Mouse (Mus musculus): ENCODE data around the gene Oprl1. TPM values are rescaled to one million over a fixed set of nuclear protein-coding genes. Genes with fewer than 3 reads are reported as not detected.

Gene Oprl1
- polyA plus RNA-seq, 1 experiment from 2014 or later: 64.1 TPM

DNA sequence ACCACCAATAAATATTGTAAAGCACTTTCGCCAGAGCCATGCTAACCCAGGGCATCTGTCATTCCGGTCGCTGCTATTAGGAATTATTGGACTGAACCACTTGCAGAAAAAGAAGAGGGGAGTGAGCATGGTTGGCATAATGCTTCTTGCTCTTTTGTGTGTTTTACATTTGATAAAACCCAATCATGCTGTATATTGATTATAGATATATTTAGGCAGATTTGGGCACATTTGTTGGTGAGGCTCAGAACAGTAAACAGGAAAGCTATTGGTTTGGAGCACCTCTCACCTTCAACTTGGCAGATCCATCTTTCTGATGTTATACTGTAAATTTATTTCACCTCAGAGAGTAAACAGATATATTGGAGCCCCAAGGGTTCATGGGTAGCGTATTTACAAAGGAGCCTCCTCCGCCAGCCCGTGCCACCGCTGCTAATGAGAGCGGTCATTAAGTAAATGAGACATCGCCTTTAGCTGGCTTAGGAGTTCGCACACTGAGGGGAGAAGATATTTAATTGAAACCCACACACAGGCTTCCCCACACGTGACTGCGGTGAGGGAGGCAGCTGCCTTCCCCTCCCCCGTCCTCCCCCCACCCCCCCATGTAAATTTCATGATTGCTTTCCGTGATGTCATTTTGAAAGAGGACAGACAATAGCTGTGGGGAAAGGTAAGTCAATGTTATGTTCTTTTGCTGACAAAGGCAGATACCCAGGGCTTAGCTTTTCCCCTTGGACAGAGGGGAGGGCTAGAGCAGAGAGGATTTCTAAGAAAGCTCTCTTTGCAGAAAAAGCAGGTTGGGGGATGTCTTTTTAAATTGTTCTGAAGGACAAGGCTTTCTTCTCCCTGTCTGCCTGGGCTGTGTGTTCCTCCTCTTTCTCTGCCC, 52.1 kb downstream of the Oprl1 start:
- H3K27me3 ChIP-seq (replicated peaks; ENCODE audit: control insufficient read depth, insufficient read depth, low read length): no peaks in the 10 kb centered on the region
- H3K4me1 ChIP-seq (replicated peaks; ENCODE audit: control insufficient read depth, insufficient read depth, low read length): peaks cover 59% of the 10 kb centered on the region
- peak overlapping the region; percentile 83 for H3K4me2 ChIP-seq (ENCODE audit: low read length)
- WGBS: 6% methylated on average over 14 of the region's 14 CpGs
- H3K36me3 ChIP-seq (ENCODE audit: control insufficient read depth, insufficient read depth): no peaks in the 10 kb centered on the region
- H3K9ac ChIP-seq (replicated peaks; ENCODE audit: low read depth, low read length): peak overlapping the region; percentile 69
- ATAC-seq: peak; percentile 70
- peak overlapping the region; percentile 52 for H3K4me3 ChIP-seq (replicated peaks; ENCODE audit: low read length)
- H3K27ac ChIP-seq (ENCODE audit: low read length): peak overlapping the region; percentile 93
- H3K9me3 ChIP-seq (ENCODE audit: control insufficient read depth, low read length): no peaks in the 10 kb centered on the region

DNA sequence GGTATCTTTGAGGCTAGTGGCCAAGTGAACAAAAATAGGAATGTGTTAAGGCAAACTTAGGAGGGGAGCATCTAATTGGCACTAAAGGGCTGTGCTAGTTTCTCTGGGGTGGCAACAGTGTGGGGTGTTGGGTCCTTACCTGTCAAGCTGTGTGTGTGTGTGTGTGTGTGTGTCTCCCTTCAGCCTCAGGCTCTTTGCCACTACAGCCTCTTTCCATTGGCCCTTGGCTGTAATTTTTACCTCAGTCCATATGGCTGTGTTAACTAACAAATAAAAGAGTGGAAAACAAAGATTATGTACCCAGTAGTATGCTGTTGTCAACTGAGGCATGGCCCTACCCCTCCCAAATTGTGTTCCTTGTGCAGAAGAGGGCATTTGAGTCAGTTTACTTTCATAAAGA, 53.6 kb downstream of the Oprl1 start:
- Histone ChIP-seq H3K36me3 (ENCODE audit: control insufficient read depth, insufficient read depth) (no peaks in the 10 kb centered on the region), H3K27ac (ENCODE audit: low read length) (no peak overlapping the region), H3K4me1 (replicated peaks; ENCODE audit: control insufficient read depth, insufficient read depth, low read length) (peaks cover 61% of the 10 kb centered on the region), H3K27me3 (replicated peaks; ENCODE audit: control insufficient read depth, insufficient read depth, low read length) (no peaks in the 10 kb centered on the region), H3K9me3 (ENCODE audit: control insufficient read depth, low read length) (no peaks in the 10 kb centered on the region), H3K4me3 (replicated peaks; ENCODE audit: low read length) (peak overlapping the region; percentile 32), H3K9ac (replicated peaks; ENCODE audit: low read depth, low read length) (peak overlapping the region; percentile 9; the same call in 1 of the 2 replicates), H3K4me2 (ENCODE audit: low read length) (peak overlapping the region; percentile 83)
- no peak for ATAC-seq

DNA sequence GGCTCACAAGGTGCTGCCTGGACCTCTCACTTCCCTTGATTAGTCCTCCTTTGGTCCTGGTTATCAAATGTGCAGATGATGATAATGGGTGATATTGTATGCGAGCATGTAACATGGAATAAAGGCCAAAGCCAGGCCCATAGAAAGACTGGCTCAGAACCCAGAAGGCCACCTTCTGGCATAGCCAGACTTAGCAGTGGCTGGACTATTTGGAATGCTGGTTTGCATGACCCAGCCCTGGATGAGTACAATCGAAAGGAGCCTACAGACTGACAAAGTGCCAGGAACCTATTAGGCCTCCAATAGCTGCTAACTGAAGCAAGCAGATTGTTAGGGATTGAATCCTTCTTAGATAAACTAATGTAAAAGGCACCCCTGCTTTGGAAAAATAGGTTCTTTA, 54.6 kb downstream of the Oprl1 start:
- H3K27ac ChIP-seq (ENCODE audit: low read length): no peak overlapping the region

More for the DNA sequence above, 54.6 kb downstream of the Oprl1 start:
- H3K4me1 ChIP-seq (replicated peaks; ENCODE audit: control insufficient read depth, insufficient read depth, low read length): peaks cover 60% of the 10 kb centered on the region
- no peaks in the 10 kb centered on the region for H3K9me3 ChIP-seq (ENCODE audit: control insufficient read depth, low read length)
- H3K4me3 ChIP-seq (replicated peaks; ENCODE audit: low read length): peak overlapping the region; percentile 32
- no peak for ATAC-seq
- WGBS: 64% methylated on average over 2 of the region's 2 CpGs
- H3K36me3 ChIP-seq (ENCODE audit: control insufficient read depth, insufficient read depth): no peaks in the 10 kb centered on the region
- H3K27me3 ChIP-seq (replicated peaks; ENCODE audit: control insufficient read depth, insufficient read depth, low read length): no peaks in the 10 kb centered on the region
- peak overlapping the region; percentile 30; the same call in 1 of the 2 replicates for H3K9ac ChIP-seq (replicated peaks; ENCODE audit: low read depth, low read length)
- peak overlapping the region; percentile 83 for H3K4me2 ChIP-seq (ENCODE audit: low read length)

Other genes starting within 250 kb of the Oprl1 start
- not detected in 2 replicates for gene Abhd16b, start 221.8 kb upstream of the Oprl1 start, polyA plus RNA-seq (2015; fragmentation: Nextera tagmentation; extraction: Ambion mirVana)
- 135 and 139 TPM in 2 replicates for gene Tpd52l2, start 217.9 kb upstream of the Oprl1 start, polyA plus RNA-seq (2015; fragmentation: Nextera tagmentation; extraction: Ambion mirVana)
- gene Dnajc5, start 194.5 kb upstream of the Oprl1 start, polyA plus RNA-seq (2015; fragmentation: Nextera tagmentation; extraction: Ambion mirVana): 221 and 239 TPM in 2 replicates
- gene Uckl1, start 130.1 kb upstream of the Oprl1 start, polyA plus RNA-seq (2015; fragmentation: Nextera tagmentation; extraction: Ambion mirVana): 58.5 and 69.8 TPM in 2 replicates
- gene Prpf6, start 123.1 kb upstream of the Oprl1 start, polyA plus RNA-seq (2015; fragmentation: Nextera tagmentation; extraction: Ambion mirVana): 74.5 and 80.1 TPM in 2 replicates
- 60.6 and 79.8 TPM in 2 replicates for gene Zfp512b, start 122.2 kb upstream of the Oprl1 start, polyA plus RNA-seq (2015; fragmentation: Nextera tagmentation; extraction: Ambion mirVana)
- 99.8 and 128 TPM in 2 replicates for gene Samd10, start 115.8 kb upstream of the Oprl1 start, polyA plus RNA-seq (2015; fragmentation: Nextera tagmentation; extraction: Ambion mirVana)
- 0.49 TPM in 1 of 2 replicates, not detected in the other for gene Gm29797, start 58.0 kb upstream of the Oprl1 start, polyA plus RNA-seq (2015; fragmentation: Nextera tagmentation; extraction: Ambion mirVana)
- gene Sox18, start 43.4 kb upstream of the Oprl1 start, polyA plus RNA-seq (2015; fragmentation: Nextera tagmentation; extraction: Ambion mirVana): 13.8 and 15.3 TPM in 2 replicates
- 58.3 and 60.5 TPM in 2 replicates for gene Tcea2, start 34.7 kb upstream of the Oprl1 start, polyA plus RNA-seq (2015; fragmentation: Nextera tagmentation; extraction: Ambion mirVana)
- 61.2 and 63.3 TPM in 2 replicates for gene Rgs19, start 21.0 kb upstream of the Oprl1 start, polyA plus RNA-seq (2015; fragmentation: Nextera tagmentation; extraction: Ambion mirVana)
- gene Lkaaear1, start 16.6 kb upstream of the Oprl1 start, polyA plus RNA-seq (2015; fragmentation: Nextera tagmentation; extraction: Ambion mirVana): not detected in 2 replicates
- gene Myt1, start 48.3 kb downstream of the Oprl1 start, polyA plus RNA-seq (2015; fragmentation: Nextera tagmentation; extraction: Ambion mirVana): 24.1 and 24.2 TPM in 2 replicates
- 48.4 and 57.0 TPM in 2 replicates for gene Pcmtd2, start 122.8 kb downstream of the Oprl1 start, polyA plus RNA-seq (2015; fragmentation: Nextera tagmentation; extraction: Ambion mirVana)
- 105 and 112 TPM in 2 replicates for gene Polr3k, start 149.3 kb downstream of the Oprl1 start, polyA plus RNA-seq (2015; fragmentation: Nextera tagmentation; extraction: Ambion mirVana)